Mouse (Mus musculus): ENCODE results near the gene Efr3b.

GRCm38 (mm10) chr12:3915852-3916251 lies 122.9 kb downstream of the Efr3b start:
- no peak for TF ChIP-seq CTCF (IDR thresholded peaks at IDR 0.05; ENCODE audit: low read depth, low read length)
- no peak for TF ChIP-seq POLR2A (IDR thresholded peaks at IDR 0.05; ENCODE audit: extremely low read depth, insufficient read depth, low read length)
